Mouse (Mus musculus) layer of hippocampus, adult 2 months (tissue): ENCODE data around the gene Cmc1. TPM values are rescaled to one million over a fixed set of nuclear protein-coding genes. Genes with fewer than 3 reads are reported as not detected.
"Not testable (repeated sequence)": the region's sequence is repeated elsewhere in the genome, so short reads cannot be mapped to it uniquely, and the experiment has no call there.

Experiments used
- DNase-seq, 2 experiments: peaks; one replicate each; pipeline ENCODE4 v3.0.0; 2022; ENCODE audit warnings: low spot score in 2 of 2
- H3K27ac ChIP-seq: fragments of 200-600 bp; 2 replicates; pipeline ENCODE4 v1.8.1; 2022
- H3K4me3 ChIP-seq: fragments of 200-600 bp; 2 replicates; pipeline ENCODE4 v1.8.1; 2022; ENCODE audit warnings: mild to moderate bottlenecking
- CTCF ChIP-seq: fragments of 200-600 bp; conservative IDR thresholded peaks from 2 replicates; pipeline ENCODE4 v1.8.1; 2022; ENCODE audit warnings: antibody characterized with exemption, mild to moderate bottlenecking, moderate library complexity
- total RNA-seq, 2 experiments: library from RNA; stranded (reverse); gene quantifications; 2 replicates each; pipeline ENCODE4 v1.2.3; 2021

The Cmc1 gene
- total RNA-seq, 2 experiments from 2014 or later = 13.7 to 14.7 TPM

- no peak for DNase-seq
- TF ChIP-seq CTCF = peak; percentile 68
- no peak overlapping the region for H3K27ac ChIP-seq
- H3K4me3 ChIP-seq = no peak overlapping the region
These were observed 18.6 kb upstream of the Cmc1 start for GRCm38 (mm10) chr9:118168544-118168943.

- no peak for DNase-seq
- Histone ChIP-seq H3K4me3 (no peak overlapping the region), H3K27ac (no peak overlapping the region)
- no peak; the same call in 1 of the 2 replicates for TF ChIP-seq CTCF
These were observed 17.6 kb upstream of the Cmc1 start for GRCm38 (mm10) chr9:118167606-118168005.

GRCm38 (mm10) chr9:118161536-118161935, 11.6 kb upstream of the Cmc1 start:
- TF ChIP-seq CTCF = no peak
- no peak overlapping the region for H3K4me3 ChIP-seq

GRCm38 (mm10) chr9:118159936-118160335, 10.0 kb upstream of the Cmc1 start:
- DNase-seq = no peak
- H3K4me3 ChIP-seq = no peak overlapping the region
- no peak overlapping the region for H3K27ac ChIP-seq
- no peak for TF ChIP-seq CTCF

More at GRCm38 (mm10) chr9:118161536-118161935, 11.6 kb upstream of the Cmc1 start:
- H3K27ac ChIP-seq = no peak overlapping the region
- no peak for DNase-seq

GRCm38 (mm10) chr9:118158201-118158600, 8.2 kb upstream of the Cmc1 start:
- Histone ChIP-seq H3K4me3 (no peak overlapping the region), H3K27ac (no peak overlapping the region)
- DNase-seq = no peak
- no peak for TF ChIP-seq CTCF

GRCm38 (mm10) chr9:118157234-118157633, 7.3 kb upstream of the Cmc1 start:
- peak; percentile 75 for TF ChIP-seq CTCF
- DNase-seq = no peak
- no peak overlapping the region for H3K4me3 ChIP-seq
- no peak overlapping the region for H3K27ac ChIP-seq

GRCm38 (mm10) chr9:118154666-118155065, 4.7 kb upstream of the Cmc1 start:
- DNase-seq = no peak
- Histone ChIP-seq H3K4me3 (no peak overlapping the region), H3K27ac (no peak overlapping the region)
- TF ChIP-seq CTCF = no peak

- Histone ChIP-seq H3K27ac (no peak overlapping the region), H3K4me3 (no peak overlapping the region)
- no peak for TF ChIP-seq CTCF
- DNase-seq = no peak
These were observed 1.2 kb upstream of the Cmc1 start for GRCm38 (mm10) chr9:118151221-118151507.

GRCm38 (mm10) chr9:118150429-118151220, 648 bp upstream of the Cmc1 start:
- DNase-seq = no peak
- no peak overlapping the region for H3K27ac ChIP-seq
- TF ChIP-seq CTCF = no peak

GRCm38 (mm10) chr9:118140356-118140755, 9.6 kb downstream of the Cmc1 start:
- not testable (repeated sequence) for H3K27ac ChIP-seq, H3K4me3 ChIP-seq, DNase-seq

More at GRCm38 (mm10) chr9:118150429-118151220, 648 bp upstream of the Cmc1 start:
- peak overlapping the region; percentile 99 for H3K4me3 ChIP-seq

GRCm38 (mm10) chr9:118110360-118110710, 39.6 kb downstream of the Cmc1 start:
- H3K27ac ChIP-seq = no peak overlapping the region
- no peak overlapping the region for H3K4me3 ChIP-seq
- DNase-seq = no peak
- TF ChIP-seq CTCF = no peak

GRCm38 (mm10) chr9:118109697-118110359, 40.1 kb downstream of the Cmc1 start:
- H3K4me3 ChIP-seq = no peak overlapping the region
- no peak for TF ChIP-seq CTCF
- no peak for DNase-seq
- H3K27ac ChIP-seq = no peak overlapping the region

- Histone ChIP-seq H3K4me3 (no peak overlapping the region), H3K27ac (no peak overlapping the region)
- no peak for DNase-seq
- no peak for TF ChIP-seq CTCF
These were observed 41.4 kb downstream of the Cmc1 start for GRCm38 (mm10) chr9:118108527-118109011.

GRCm38 (mm10) chr9:118101802-118102201, 48.2 kb downstream of the Cmc1 start:
- no peak overlapping the region for H3K27ac ChIP-seq
- TF ChIP-seq CTCF = no peak
- H3K4me3 ChIP-seq = no peak overlapping the region
- no peak for DNase-seq
